Mouse (Mus musculus): ENCODE measurements around the gene Elobl.
"Not testable (repeated sequence)": the region's sequence is repeated elsewhere in the genome, so short reads cannot be mapped to it uniquely, and the experiment has no call there.

Gene Elobl

DNA sequence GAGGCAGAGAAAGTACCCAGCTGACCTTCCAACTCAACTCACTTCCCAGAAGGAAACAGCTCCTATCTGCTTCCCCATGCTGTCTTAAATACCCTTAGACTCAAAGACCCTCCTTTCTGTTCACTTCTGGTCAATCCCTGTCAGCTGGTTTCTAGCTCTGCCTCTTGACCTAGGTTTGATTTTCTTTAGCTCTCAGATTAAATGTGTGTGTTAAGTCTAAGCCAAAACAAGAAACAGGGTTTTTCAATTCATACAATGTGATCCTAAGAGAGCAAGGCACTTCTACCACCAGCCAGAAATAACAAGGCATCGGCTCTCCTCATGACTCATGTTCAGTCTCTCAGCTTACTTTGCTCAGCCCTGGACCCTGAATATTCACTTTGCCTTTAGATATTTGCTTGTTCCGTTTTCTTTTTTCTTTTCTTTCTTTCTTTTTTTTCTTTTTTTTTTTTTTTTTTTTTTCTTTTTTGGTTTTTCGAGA lies at the start of gene Elobl:
Gene Elobl (minus strand): TSS at position 51 of the 481 bp plus-strand sequence.
- no peak for ATAC-seq (ENCODE audit: insufficient number of reproducible peaks, low FRiP score, low TSS enrichment)

DNA sequence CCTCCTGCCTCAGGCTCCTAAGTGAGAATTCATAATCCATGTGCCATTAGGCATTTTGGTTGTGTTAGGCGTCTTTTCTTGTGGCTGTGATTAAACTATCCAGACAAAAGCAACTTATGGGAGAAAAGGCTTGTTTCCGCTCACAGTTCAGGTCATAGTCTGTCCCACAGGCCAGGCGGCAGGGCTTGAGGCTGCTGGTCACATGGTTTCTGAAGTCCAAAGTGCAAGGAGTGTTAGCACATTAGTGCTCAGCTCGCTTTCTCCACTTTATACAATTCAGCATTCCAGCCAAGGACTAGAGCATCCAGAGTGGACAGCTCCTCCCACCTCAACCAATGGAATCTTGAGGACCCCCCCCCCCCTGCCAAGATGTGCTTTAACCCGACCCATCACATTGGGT lies 45.5 kb upstream of the Elobl start:
- no peak for ATAC-seq (ENCODE audit: insufficient number of reproducible peaks, low FRiP score, low TSS enrichment)

DNA sequence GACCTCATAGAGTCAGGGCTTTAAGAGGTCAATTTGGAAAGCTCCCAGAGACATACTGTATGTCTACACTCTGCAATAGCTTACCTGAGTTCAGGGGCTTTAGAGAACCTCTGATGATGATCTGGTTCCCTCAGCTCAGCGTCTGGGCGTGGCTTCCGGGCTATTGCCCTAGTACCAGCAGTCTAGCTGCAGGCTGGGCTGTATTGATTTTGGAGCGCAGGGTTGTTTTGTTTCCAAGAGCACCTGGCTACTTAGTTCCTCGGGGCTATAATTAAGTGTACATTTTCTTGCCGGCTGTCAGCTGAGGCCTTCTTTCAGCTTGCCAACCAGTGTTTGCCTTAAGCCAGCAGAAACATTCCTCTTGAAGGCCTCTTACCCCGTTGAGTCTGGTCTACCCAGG lies 42.8 kb upstream of the Elobl start:
- ATAC-seq (ENCODE audit: insufficient number of reproducible peaks, low FRiP score, low TSS enrichment), result no peak

DNA sequence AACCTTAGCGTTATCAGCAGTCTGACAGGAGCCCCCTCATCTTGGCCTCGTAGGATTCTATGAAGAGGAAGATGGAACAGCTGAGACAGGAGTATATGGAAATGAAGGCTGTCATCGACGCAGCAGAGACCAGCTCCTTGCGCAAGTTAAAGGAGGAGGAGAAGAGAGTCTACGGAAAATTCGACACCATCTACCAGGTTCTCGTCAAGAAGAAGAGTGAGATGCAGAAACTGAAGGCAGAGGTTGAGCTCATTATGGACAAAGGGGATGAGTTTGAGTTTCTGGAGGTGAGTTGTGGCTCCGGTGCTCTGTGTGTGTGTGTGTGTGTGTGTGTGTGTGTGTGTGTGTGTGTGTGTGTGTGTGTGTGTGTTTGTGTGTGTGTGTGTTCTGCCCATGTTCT lies 42.3 kb upstream of the Elobl start:
- ATAC-seq (ENCODE audit: insufficient number of reproducible peaks, low FRiP score, low TSS enrichment), result no peak

DNA sequence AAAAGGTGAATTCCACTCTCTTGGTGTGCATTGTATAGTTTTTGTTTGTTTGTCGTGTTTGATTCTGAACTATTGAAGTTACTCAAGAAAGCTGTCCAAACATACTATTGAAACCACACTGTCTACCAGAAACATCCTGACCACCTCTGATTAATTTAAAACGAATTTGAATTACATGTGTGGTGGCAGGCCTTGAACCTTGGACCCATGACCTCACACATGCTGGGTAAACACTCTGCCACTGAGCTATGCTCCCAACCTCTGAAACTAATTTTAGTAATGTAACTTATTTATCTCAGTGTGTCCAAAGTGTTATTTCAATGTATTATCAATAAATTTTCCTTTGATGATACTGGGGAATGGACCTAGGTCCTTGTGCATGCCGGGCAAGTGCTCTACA lies 40.9 kb upstream of the Elobl start:
- no peak for ATAC-seq (ENCODE audit: insufficient number of reproducible peaks, low FRiP score, low TSS enrichment)

DNA sequence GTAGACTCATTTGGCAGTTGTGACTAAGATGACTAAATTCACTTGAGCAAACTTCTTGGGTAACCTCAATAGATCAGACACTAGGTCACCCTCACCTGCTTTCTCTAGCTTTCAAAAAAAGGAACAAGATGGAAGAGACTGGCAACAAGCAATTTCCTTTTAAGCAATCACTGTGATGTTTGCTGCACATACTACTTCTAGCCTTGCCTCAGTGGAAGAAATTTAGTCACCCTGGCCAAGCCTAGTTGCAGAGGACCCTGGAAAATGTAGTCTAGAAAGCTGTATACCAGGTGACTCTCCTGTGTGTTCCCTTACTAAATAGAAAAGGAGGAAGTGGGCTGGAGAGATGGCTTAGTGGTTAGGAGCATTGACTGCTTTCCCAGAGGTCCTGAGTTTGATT lies 39.7 kb upstream of the Elobl start:
- no peak for ATAC-seq (ENCODE audit: insufficient number of reproducible peaks, low FRiP score, low TSS enrichment)

DNA sequence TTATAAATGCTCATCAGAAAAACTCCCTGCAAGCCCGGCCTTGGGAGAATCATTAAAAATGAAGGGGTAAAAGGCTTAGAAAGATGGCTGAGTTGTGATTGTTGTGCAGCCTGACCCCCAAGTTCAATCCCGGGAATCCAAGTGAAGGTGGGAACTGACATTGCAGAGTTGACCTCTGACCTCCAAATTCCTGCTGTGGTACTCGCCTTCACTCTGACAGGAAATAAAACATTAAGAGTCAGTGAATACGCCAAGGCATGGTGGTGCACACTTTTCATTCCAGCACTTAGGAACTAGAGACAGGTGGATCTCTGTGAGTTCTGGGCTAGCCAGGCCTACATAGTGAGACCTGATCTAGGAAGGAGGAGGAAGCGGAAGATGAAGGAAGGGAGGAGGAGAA lies 38.7 kb upstream of the Elobl start:
- ATAC-seq (ENCODE audit: insufficient number of reproducible peaks, low FRiP score, low TSS enrichment), result no peak

DNA sequence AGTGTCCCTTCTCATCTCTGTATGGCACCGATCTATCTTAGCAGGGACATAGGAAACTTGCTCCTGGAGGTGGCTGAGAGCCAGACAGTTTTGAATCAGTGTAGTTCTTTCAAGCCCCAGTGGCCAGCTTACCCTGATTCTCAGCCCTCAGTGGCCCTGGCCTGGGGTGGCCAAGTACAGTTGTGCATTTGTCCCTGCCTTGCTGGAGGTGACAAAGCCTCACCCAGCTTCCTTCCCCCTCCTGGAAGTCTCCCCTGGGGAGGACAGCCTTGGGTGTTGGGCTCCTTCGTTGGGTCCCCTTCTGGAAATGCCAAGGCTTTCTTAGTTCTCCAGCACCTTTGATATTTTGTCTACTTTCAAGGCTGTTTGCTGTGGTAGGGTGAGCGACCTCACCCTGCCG lies 37.0 kb upstream of the Elobl start:
- ATAC-seq (ENCODE audit: insufficient number of reproducible peaks, low FRiP score, low TSS enrichment), result no peak

DNA sequence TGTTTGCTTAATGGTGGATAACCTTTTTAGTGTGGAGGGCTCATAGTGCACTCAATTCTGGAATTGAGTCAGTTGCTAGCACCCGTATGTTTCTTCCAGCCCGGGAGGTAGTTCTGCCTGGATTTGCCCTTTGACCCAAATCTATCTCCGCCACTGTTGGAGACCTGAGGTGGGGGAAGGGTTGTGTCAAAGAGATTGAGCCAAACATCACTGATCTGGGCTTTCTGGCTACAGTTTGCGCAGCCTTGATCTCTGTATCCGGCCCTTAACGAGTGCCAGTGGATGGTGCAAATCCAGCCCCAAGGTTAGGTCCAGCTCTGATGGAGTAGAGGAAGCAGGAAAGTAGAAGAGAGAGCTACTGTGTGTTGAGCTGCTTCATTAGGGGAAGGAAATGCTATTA lies 36.3 kb upstream of the Elobl start:
- ATAC-seq (ENCODE audit: insufficient number of reproducible peaks, low FRiP score, low TSS enrichment), result no peak

DNA sequence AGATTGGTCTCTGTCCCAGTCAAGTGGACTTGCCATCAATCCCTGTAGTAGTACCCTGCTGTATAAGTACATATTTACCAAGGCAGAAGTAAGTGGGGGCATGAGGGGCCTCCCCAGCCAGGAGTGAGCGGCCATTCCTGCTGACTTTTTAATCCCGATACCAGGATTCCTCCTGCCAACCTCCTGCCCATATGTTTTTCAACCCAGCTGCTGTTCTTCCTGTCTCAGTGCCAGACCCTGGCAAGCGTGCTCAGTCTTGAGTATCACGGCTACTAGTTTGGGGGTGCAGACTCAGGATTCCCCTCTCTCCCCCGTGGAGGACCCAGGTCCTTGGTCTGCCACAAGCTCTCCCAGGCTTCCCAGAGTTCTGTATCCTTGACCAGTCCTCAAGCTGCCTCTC lies 35.9 kb upstream of the Elobl start:
- no peak for ATAC-seq (ENCODE audit: insufficient number of reproducible peaks, low FRiP score, low TSS enrichment)

DNA sequence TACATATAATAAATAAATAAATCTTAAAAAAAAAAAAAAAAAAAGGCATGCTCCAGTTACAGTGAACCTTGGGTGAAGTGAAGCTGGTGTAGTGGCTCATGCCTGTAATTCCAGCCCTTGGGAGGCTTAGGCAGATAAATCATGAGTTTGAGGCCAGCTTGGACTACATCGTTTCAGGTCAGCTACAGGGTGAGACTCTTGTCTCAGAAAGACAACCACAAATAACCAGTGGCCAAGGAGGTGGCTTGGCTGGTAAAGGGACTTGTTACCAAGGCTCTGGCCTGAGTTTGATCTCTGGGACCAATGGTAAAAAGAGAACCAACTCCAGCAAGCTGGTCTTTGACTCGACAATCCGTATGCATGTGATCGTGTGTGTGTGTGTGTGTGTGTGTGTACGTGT lies 35.3 kb upstream of the Elobl start:
- ATAC-seq (ENCODE audit: insufficient number of reproducible peaks, low FRiP score, low TSS enrichment), result no peak

DNA sequence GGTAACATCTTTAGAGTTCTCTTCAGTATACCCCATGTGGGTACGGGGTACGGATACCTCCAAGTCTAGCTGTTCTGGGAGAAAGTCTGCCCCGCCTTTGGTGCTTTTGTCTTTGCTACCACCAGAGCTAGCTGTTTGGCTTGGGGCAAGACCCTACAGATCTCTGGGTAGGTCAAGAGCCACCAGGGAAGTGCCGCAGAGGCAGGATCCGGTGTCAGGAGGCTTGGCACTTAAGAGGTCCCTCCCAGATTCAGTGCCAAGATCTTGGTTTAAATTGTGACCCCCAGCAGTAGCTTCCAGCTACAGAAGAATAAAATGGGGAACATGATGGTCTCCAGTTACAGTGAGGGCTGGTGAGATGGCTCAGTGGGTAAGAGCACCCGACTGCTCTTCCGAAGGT lies 34.8 kb upstream of the Elobl start:
- no peak for ATAC-seq (ENCODE audit: insufficient number of reproducible peaks, low FRiP score, low TSS enrichment)

DNA sequence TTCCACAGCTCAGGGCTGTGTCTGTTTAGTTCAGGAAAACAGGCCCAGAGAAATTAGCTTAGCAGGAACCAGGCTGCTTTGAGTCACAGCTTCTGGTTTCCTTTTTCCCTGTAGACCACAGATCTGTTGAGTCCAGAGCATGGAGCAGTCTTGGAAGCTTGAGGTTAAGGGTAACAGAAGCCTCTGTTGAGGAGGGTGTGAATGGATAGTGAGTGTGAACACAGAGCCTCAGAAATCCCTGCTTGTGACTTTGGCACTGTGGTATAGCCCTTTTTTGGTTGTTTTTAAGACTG lies 33.7 kb upstream of the Elobl start:
- ATAC-seq (ENCODE audit: insufficient number of reproducible peaks, low FRiP score, low TSS enrichment), result no peak

DNA sequence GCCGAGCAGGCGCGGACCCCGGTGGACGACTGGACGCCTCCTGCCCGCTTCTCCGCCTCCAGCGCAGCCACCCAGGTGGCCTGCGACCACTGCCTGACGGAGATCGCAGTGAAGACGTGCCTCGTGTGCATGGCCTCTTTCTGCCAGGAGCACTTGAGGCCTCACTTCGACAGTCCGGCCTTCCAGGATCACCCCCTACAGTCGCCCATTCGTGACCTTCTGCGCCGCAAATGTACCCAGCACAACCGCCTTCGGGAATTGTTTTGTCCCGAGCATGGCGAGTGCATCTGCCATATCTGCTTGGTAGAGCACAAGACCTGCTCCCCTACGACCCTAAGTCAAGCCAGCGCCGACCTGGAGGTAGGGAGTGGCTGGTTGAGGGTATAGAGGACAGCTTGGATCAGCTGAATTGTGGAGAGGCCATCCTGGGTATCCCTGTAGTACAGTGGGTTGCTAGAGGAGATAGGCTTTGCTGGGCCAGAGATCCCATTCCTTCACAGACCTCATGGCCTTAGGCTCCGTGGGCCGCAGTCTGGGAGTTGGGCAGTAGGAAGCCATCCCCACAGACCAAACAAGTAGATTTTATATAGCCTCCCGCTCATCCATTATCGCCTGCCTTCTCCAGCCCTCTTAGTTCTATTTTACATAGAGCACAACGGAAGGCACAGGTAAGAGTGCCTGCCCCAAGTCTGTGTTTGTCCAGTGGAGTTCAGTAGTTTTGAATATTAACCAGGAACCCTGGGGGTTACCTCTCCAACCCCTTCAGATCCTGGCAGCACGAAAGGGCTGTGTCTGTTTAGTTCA lies 33.2 kb upstream of the Elobl start:
- ATAC-seq (ENCODE audit: insufficient number of reproducible peaks, low FRiP score, low TSS enrichment), result no peak

DNA sequence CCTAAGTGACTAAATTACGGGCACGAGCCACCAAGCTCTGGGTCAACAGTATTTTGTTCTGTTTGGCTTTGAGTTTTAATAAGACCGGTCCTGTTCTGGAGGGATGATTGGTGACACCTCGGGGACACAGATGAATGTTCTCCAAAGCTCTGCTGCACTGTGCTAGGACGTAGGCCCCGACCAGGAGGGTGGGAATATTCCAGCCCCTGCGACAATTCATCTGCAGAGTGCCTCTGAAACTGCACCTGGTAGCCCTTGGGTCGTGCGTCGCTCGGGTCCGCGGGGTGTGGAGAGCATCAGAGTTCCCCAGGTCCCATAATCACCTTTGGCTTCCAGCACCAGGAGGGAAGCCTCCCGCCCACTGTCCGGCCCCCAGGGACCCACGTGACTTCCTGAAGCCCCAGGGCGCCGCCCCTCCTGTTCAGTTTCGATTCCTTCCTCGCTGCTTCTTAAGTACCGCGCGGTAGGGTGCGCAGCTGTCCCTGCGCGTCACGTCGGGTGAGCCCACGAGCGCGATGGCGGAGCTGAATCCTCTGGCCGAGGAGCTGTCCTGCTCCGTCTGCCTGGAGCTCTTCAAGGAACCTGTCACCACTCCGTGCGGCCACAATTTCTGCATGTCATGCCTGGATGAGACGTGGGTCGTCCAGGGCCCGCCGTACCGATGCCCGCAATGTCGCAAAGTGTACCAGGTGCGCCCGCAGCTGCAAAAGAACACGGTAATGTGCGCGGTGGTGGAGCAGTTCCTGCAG lies 32.4 kb upstream of the Elobl start, which contains the start of gene Trim25:
Gene Trim25 (plus strand): TSS at position 403 of the 749 bp plus-strand sequence.
- no peak for ATAC-seq (ENCODE audit: insufficient number of reproducible peaks, low FRiP score, low TSS enrichment)

DNA sequence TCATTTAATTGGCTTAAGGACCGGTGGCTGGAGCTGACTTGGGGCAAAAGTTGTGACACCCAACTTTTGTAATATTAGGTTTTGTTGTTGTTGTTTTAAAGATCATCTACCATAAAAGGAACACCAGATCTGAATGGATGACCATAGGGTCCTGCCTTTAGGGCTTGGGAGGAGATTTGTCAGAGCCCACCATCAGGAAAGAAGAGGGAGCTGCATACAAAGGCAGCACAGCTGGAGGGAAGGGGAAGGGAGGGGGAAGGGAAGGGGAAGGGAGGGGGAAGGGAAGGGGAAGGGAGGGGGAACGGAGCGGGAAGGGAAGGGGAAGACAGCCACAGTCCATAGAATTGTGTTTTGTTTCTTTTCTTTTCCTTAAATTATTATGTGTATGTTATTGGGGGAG lies 31.7 kb upstream of the Elobl start:
- no peak for ATAC-seq (ENCODE audit: insufficient number of reproducible peaks, low FRiP score, low TSS enrichment)

DNA sequence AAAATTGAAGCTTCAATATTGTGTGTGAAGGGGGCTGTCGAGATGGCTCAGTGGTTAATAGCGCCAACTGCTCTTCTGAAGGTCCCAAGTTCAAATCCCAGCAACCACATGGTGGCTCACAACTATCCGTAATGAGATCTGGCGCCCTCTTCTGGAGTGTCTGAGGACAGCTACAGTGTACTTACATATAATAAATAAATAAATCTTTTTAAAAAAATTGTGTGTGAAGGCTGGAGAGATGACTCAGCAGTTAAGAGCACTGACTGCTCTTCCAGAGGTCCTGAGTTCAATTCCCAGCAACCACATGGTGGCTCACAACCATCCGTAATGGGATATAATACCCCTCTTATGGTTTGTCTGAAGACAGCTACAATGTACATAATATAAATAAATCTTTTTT lies 30.6 kb upstream of the Elobl start:
- not testable (repeated sequence) for ATAC-seq (ENCODE audit: insufficient number of reproducible peaks, low FRiP score, low TSS enrichment)

DNA sequence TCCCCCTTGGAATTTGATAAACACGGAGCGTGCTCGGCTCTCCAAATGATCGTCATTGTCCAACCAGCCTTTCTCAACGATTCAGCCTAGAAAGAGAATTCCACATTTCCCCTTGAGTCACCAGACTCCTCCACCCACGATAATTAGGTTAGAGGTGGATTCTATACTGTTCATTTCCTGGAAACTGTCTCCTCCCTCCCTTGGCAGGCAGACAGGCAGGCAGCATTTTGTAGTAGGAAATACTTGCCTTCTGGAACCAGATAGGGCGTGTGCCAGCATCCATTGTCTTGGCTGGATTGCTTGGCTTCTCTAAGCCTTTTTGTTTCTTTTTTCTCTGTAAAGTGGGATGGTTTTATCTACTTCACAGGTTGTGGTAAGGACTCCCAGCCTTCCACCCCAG lies 29.7 kb upstream of the Elobl start:
- ATAC-seq (ENCODE audit: insufficient number of reproducible peaks, low FRiP score, low TSS enrichment), result no peak

DNA sequence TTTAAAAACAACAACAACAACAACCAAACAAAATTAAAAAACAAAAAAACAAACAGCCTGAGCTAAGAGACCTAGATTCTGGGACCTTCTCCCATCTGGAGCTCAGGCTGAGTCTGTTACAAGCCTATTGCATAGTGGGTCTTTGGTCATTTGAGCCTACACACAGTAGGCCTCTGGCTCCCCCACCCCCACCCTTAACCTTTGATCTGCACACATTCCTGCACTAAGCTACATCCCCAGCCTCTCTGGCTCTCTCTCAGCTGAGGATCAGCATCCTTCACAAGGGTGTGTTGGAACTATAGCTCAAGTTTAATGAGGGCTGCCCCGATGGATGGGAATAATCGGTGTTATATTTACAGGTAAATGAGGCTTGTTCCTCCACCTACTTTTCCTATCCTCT lies 28.9 kb upstream of the Elobl start:
- ATAC-seq (ENCODE audit: insufficient number of reproducible peaks, low FRiP score, low TSS enrichment), result no peak

DNA sequence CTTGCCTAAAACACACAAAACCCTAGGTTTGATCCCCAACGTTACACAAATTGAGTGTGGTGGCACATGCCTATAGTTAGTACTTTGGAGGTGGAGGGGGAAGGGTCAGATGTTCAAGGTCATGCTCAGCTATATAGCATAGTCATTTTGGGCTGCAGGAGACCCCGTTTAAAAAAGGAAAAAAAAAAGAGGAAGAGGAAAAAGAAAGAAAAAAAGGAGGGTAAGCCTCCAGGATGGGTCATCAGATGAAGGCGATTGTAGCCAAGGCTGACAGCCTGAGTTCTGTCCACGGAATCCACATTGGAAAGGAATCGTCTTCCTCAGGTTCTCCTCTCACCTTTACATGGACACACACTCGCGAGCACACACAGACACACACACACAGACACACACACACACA lies 27.8 kb upstream of the Elobl start:
- no peak for ATAC-seq (ENCODE audit: insufficient number of reproducible peaks, low FRiP score, low TSS enrichment)

DNA sequence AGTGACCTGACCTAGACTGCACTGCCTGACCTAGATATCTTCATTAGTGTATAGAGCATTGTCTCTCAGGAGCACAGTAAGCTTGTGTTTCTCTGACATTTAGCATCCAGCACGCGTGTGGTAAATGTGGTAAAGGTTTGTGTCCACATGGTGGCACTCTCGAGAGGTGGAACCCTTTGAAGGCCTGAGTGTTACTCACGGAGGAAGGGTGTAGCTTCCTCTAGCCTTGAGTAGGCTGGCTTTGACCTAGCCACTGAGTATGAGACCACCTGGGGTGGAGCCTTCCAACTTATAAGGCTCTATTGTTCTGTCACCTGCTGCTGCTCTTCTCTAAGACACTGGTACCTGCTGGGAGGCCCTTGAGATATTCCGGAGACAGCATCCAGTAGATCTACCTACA lies 26.9 kb upstream of the Elobl start:
- no peak for ATAC-seq (ENCODE audit: insufficient number of reproducible peaks, low FRiP score, low TSS enrichment)

DNA sequence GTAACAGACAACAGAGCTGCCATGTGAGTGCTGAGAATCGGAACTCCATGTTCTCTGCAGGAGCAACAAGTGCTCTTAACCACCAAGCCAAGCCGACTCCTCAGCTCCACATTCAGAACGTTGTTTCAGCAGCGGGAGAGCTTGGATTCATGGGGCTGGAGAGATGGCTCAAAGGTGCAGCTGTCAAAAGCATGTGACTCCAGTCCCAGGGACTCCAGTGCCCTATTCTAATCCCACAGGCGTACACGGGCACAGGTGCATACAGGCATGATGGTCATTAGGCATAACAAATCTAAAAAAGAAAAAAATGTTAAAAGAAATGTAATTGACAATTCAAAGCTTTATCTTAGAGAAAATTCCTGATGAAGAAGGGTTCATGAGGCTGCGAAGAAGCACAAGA lies 26.5 kb upstream of the Elobl start:
- ATAC-seq (ENCODE audit: insufficient number of reproducible peaks, low FRiP score, low TSS enrichment), result no peak

Data from cerebellum, adult (tissue).